Mouse (Mus musculus) MN1 (cell line): ENCODE measurements around the gene Arpc3.
"Not testable (repeated sequence)": the region's sequence is repeated elsewhere in the genome, so short reads cannot be mapped to it uniquely, and the experiment has no call there.

Source experiments
- DNase-seq: peaks from one replicate; pipeline ENCODE4 v3.0.0-alpha.2; 2016; ENCODE audit warnings: low spot score

Arpc3 gene

DNA sequence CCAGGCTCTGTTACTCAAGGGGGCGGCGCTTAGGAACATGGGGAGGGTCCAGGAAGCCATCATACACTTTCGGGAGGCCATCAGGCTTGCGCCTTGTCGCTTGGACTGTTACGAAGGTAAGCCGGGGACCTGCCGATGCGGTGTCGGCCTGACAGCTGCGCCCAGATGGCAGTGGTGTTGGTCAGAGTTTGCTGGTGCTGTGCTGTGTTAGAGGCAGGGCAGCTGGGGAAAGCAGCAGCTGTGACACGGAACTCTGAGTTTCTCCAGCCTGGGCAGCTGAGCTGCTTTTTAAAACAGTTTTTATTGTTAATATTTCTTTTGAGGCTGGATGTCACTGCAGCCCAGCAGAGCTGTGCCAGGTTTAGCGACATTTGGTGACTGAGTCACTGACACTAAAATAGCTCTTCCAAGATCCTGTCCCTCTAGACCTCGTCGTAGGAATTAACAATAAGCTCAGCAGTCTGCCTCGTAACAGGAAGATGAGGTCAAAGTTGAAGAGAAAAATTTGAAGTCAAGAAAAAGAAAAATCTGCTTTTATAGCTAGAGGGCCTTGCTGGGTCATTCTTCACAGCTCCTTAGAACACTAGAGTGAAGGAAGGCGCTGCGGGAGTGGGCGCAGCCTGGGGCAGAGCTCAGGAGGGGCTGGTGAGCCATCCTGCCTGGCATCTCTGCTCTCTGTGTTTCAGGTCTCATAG is 47.9 kb downstream of the Arpc3 start:
- DNase-seq: no peak

DNA sequence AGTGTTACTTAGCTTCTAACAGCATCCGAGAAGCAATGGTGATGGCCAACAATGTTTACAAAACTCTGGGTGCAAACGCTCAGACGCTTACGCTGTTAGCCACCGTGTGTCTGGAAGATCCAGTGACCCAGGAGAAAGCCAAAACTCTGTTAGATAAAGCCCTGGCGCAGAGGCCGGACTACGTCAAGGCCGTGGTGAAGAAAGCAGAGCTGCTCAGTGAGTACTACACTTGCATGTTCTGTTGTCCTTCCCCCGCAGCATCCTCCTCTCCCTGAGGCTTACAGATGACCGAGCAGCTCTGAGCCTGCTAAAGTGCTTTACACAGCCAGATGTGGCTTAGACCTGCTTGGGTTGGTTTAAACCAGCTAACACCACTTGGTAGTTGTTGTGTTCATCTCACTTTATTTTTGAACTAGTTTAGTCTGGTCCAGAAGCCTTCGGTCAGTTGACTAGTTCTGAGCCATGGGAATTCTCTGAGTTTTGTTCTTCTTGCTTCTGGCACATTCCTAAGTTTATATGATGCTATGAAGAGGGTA is 48.5 kb downstream of the Arpc3 start:
- no peak for DNase-seq

DNA sequence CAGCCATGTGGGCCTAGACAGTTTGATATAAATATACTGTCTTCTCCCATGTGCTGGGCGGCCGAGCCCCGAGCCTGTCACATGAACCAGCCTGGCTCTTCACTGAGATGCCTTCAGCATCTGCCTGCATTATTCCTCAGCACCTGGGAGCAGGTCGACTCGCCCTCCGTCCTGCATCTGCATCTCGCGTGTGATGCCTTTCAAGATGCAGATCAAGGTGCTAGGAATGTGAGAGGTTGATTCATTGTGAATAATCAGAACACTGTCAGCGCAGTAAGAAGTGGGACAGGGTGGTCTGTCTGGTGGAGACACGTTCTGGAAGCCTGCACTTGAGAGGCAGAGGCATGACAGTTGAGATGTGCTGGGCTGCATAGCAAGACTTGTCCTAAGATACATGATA is 52.8 kb downstream of the Arpc3 start:
- DNase-seq: no peak

DNA sequence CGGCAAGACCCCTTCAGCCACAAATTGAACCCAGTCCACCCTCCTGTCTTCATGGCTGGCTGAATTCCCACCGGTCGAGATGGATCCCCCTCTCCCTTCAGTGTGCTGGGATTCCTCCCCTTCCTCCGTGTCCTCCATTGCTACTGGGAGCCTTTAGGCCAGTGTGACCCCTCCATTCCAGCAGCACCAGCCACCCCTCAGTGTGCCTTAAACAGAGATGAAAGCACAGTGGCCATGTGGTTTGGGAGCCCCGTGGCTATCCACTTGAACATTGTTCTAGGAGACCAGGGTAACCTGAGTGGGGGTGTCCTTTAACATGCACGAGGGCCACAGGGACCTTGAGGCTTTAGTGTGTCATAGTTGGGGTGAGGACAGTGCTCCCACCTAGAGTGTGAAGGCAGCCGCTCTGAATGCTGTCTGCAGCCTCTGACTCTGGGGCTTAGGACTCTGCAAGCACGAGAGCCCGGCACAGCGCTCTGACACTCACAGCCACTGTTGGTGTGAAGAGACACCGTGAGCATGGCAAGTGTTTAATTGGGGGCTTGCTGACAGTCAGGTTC is 53.5 kb downstream of the Arpc3 start:
- no peak for DNase-seq

DNA sequence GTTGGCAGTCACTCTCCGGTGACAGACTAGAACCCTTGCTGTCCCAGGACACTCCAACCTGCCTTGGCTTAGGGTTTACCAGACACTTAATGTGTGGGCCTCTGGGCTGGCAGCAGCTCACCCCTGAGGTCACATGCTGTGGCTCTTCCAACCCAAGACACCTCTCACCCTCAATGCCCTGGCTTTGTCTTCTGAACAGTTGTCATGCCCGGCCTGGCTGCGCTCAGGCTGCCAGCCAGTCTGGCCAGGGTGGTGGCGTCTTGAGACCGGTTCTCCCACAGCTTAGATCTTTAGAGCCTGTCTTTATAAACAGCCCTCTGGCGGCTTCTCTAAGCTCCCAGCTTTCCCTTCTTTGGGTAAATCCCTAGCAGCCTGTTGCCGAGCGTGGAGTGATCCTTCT is 56.2 kb downstream of the Arpc3 start:
- no peak for DNase-seq

DNA sequence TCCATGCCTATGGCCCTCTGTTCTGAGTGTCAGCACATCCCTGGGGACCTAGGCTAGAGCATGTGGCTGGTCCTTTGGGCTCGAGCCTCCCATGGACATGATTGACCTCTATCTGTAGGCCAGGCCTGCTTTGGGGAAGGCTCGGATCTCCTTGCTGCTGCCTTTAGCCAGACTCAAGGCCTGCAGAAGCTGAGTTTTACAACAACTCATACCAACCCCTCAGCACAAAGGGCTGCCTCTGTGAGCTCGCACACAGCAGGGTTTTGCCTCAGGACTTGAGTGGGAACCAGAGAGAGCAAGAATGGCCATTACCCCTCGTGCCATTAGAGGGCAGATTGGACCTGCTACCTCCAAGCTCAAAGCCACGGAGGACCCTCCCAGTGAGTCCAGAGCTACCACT is 57.2 kb downstream of the Arpc3 start:
- DNase-seq: no peak

DNA sequence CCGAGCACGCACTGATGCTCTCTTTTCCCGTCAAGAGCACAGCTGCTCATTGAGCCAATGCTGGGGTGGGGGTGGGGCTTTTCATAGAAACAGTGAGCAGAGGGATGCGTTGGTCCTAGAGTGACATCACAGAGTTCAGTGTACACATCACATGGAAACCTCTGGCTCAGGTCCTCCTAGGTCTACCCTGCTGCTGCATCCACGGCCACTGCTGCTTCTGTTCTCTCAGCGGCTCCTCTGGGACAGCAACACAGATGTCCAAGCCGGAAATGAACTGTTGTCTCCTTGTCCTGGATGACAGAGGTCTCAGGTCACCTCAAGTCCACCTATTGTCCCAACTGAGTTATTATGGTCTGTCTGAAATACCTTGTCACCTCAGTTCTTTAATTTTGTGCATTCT is 58.3 kb downstream of the Arpc3 start:
- DNase-seq: no peak

DNA sequence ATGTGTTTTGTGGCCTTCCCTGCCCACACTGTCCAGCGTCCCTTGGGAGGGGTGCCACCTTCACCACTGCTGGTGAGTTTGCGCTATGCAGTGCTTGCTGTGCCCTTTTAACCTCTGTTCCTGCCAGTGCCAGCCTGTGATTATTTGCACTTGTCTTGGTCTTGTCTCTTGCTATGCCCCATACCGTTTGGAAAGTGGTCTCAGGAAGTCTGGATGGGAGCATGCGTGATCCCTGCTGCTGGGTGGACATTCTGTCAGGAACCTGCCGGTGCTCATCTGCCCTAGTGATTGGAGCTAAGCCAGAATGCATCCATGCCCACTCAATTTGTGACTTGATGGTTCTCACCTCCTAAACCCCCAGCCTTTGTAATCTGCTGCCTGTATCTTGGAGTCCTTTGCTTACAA is 59.2 kb downstream of the Arpc3 start:
- no peak for DNase-seq

DNA sequence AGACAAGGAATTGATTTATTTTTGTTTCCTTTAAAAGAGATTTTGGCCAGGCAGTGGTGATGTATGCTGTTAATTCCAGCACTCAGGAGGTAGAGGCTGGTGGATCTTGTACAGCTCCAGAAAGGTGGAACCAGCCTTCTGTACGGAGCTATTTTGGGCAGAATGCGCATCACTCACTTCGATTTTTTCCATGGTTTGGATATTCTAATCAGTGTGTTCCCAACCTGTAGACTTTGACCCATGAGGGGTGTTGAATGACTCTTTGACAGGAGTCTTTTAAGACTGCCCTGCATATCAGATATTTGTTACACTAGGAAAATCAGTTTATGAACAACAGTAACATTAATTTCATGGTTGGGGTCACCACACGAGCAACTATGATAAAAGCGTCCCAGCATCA is 59.6 kb downstream of the Arpc3 start:
- DNase-seq: no peak

DNA sequence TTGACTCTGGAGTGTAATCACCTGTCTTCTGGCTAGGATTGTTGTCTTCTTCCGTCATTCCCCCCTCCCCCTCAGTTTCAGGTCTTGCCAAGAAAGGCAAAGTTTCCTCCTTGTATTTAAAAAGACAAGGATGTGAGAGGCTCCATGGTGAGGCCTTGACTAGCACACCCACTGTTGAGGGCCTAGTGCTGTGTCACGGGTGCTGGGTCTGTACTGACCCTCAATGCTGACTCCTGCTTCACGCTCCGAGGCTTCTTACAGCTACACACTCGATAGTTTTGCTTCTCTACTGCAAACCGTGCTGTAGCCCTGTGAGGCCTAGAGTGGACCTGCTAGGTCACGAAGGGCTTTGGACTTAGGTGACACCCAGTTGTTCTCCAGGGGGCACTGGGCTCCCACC is 60.5 kb downstream of the Arpc3 start:
- no peak for DNase-seq

DNA sequence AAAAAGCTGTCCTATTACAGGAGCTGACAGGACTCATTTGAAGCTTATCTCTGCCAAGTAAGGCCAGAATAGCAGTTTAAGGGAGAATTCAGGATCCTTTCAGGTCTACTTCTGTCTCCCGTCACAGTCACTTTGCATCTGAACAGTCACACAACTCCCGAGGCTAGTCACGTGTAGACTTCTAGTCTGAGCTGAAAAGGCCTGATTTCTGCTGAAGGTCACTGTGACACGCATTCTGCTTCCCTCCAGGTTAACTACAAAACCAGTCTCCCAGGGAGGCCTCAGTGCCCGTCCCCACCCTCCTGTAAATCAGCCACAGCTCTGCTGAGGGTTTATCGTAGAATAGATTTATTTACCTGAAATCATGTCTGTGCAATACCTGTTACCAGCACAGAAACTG is 61.5 kb downstream of the Arpc3 start:
- DNase-seq: no peak

DNA sequence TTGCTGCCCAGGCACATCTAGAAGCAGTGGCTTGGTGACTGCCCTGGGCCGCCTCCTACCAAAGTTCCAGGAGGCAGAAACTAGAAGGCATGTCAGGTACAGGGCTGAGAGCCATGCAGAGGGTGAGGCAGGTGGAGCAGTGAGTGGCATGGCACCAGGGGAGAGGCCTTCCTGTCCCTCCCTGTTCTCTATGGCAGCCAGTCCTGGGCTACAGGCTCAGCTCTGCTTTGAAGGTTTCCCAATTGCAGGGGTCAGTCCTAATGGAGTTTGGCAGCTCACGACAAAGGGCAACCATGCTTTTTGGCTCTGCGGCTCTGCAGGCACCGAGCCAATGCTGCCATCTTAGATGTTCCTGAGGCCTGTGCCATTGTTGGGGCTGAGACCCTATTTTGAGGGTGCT is 62.8 kb downstream of the Arpc3 start:
- DNase-seq: no peak

DNA sequence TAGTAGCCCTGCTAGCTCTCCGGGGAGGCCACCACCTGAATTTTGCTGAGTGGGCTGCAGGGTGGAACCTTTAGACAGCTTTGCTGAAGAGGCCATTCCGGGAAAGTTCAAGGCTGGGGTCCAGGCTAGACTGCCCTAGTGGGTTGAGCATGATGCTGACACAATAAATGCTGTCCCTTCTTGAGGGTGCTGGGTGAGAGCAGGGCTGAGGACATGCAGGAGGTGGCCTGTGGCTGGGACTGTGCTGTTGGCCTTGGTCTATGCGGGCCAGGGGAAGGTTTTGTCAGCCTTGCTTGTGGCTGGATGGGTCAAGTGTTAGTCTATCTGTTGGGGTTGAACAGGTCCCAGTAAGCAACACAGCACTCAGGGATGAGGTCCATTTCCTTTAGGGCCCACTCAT is 63.2 kb downstream of the Arpc3 start:
- no peak for DNase-seq

DNA sequence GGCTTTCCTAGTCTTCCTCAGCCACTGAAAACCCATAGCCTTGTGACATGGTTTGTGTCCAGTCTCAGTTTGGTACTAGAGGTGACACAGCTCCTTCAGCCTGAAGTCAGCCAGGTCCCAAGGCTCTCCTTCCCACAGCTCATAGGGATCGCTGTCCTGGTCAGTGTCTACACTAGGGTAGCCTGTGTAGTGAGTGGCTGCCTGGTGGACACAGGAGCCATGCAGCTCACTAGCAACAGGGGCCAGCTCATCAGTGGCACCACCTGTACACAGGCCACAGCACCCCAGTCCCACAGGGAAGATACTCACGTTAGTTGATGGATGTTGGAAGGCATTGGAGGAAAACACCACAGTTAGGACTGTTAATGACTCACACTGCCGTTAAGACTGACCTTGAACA is 63.9 kb downstream of the Arpc3 start:
- no peak for DNase-seq

DNA sequence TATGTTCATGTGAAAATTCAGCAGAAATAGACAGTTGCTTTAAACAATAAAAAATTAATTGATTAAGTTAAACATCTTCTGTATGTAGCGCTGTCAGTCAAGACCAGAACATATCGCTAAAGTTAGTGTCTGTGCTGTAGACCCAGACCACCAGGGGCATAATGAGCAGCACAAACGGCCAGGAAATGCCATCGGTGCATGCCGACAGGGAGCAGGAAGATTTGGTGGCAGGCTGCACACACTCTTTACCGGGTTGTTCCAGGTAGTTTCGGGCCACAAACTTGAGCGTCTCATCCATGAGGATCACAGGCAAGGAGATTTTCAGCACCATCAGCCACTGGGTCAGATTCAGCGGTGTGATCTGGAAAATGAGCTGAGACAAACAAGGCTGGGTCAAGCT is 65.4 kb downstream of the Arpc3 start:
- not testable (repeated sequence) for DNase-seq

DNA sequence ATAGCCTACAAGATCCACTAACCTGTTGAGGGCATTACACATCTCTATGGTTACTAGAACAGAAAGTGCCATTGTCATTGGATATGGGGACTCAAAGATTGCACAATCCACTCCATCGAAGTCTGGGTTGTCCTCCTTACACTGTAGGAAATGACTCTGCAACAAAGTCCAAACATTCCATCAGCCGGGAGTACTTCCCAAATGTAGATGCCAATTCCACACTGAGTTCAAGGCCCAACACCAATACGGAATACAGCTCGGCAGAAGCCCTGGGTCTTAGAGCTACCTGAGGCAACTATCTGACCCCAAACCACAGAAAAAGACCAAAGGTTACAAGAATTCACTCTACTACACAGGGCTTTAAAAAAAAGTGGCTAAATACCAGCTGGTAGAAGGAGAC is 66.4 kb downstream of the Arpc3 start:
- no peak for DNase-seq

DNA sequence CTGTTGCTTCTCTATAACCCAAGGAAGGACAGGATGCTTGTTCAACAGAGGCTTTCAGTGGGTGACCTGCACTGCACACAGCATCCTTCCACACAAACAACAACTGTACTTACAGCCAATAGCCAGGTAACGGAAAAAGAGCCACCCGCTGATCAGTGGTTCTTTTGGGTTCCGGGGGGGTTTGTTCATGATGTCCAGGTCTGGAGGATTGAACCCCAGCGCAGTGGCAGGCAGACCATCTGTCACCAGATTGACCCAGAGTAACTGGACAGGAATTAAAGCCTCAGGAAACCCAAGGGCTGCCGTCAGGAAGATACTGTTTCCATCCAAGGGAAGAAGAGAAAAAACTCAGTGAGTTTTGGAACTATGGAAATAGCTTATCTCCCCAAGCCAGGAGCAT is 67.7 kb downstream of the Arpc3 start:
- DNase-seq: no peak

DNA sequence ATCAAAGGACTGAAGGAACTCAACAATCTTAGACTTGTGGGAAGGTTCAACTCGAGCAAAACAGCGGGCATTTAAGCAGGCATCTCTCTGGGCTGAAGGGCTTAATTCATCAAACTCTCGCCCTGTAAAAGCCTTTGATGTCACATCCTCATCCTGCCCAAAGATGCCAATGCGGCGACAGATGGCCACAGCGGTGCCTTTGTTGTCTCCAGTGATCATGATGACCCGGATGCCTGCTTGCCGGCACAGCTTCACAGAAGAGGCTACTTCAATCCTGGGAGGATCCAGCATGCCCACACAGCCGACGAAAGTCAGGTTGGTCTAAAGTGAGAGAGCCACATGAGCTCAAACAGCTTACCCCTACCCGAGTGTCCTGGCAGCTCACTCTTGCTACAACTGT is 69.0 kb downstream of the Arpc3 start:
- no peak for DNase-seq

DNA sequence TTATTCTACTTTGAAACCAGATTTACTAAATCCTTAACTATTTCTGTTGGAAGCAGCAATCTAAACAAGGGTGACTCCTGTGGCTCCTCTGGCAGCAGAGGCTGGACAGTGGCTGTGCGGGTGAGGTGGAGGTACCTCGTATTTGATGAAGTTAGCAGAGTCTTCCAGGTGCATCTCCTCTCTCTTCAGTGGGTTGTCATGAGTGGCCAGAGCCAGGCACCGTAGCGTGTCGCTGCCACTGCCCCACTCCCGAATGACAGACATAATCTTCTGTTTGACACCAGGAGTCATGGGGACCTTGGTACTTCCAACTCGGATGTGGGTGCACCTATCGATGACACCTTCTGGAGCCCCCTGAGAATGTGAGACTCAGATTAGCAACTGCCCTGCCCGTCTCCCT is 69.8 kb downstream of the Arpc3 start:
- DNase-seq: no peak
